Mouse (Mus musculus) adrenal gland, postnatal 0 days (tissue): ENCODE results near the gene Gas1. TPM values are rescaled to one million over a fixed set of nuclear protein-coding genes. Genes with fewer than 3 reads are reported as not detected.

Experiments
- polyA plus RNA-seq: library from polyadenylated mRNA; unstranded; fragments of >200 nt; fragmentation: Nextera tagmentation; extraction: Ambion mirVana; gene quantifications from 2 replicates; pipeline ENCODE4 v1.2.1, GENCODE M21; 2015

Gas1 gene
- polyA plus RNA-seq: 119 and 143 TPM in 2 replicates

DNA sequence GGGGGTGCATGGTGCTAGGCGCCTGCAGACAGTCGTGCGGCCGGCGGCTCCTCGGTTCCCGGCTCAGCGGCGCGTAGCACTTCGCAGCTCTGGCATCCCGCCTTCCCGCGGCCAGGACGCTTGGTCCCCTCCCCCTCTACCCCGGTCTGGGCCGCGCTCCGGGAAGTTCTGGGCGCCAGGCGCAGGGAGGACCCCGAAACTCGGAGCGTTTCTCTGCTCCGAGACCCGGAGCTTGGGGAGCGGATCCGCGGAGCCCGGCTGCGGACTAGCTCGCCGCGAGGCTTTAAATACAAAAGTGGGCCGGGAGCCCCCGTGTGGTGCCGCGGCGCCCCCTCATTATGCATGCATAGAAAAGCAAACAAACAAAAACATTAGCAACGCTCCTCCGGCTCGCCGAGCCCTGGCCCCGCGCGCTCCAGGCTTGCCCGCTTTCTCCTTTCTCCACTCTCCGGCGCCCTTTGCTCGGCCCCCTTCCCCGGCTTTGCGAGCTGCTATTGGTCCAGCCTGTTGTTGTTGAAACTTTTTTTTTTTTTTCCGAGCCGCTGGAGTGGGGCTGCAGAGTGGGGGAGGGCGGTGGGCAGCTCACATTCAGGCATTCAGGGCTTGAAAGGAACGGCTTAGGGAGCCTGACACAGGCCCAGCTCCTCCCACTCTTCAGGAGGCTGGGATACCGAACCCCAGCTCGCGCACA, at the start of gene Gas1:
Gene Gas1, minus strand, starts transcription at position 260 of the 691 bp plus-strand sequence.

